Mouse (Mus musculus) myocyte (in vitro differentiated cells): ENCODE data around the gene Hist1h2ae.

Source experiments
- E2F4 ChIP-seq: IDR thresholded peaks from one replicate; pipeline ENCODE4 v1.6.1; 2011; ENCODE audit warnings: mild to moderate bottlenecking, control low read depth, moderate library complexity; ENCODE audit not compliant: insufficient read depth
- MYOG ChIP-seq, 3 experiments: IDR thresholded peaks; one replicate each; pipeline ENCODE4 v1.6.1; 2011; ENCODE audit warnings: control low read depth in 2 of 3, low read depth in 2 of 3, mild to moderate bottlenecking in 2 of 3; ENCODE audit not compliant: insufficient read length in 2 of 3, control insufficient read depth in 1 of 3, insufficient read depth in 1 of 3
- POLR2A ChIP-seq: IDR thresholded peaks from one replicate; pipeline ENCODE4 v1.6.1; 2011; ENCODE audit warnings: low read depth, mild to moderate bottlenecking, control low read depth, moderate library complexity; ENCODE audit not compliant: insufficient read length

GRCm38 (mm10) chr13:23546694-23547093 lies 24.3 kb downstream of the Hist1h2ae start:
- TF ChIP-seq POLR2A: no peak
- TF ChIP-seq MYOG (IDR thresholded peaks at IDR 0.05; ENCODE audit: control insufficient read depth in 1 of 3, insufficient read depth in 1 of 3, insufficient read length in 2 of 3, low read depth in 2 of 3): no peak
- TF ChIP-seq E2F4: no peak
